Comparison of ENCODE assay signal across 22 mouse cellular contexts in genomic region chr7:84483447-84484407, GRCm38 (mm10). TPM values are rescaled to one million over a fixed set of nuclear protein-coding genes. Genes with fewer than 3 reads are reported as not detected.
A peak's percentile ranks its signal among the peaks of the same experiment; 100 is the strongest.
DNase-seq lines count a peak whose midpoint lies in the region; ATAC-seq and TF ChIP-seq lines count a peak whose summit lies in the region.
"Had no signal": no experiment of that assay in that cellular context is flagged by ENCODE, and none has a peak within 500 bp of the region (broad histone marks: within the 10 kb centered on the region; RNA-seq: fewer than 3 reads in every experiment).

No protein-coding gene starts in this region.

- no peaks in the 10 kb centered on the region for H3K9me3 ChIP-seq in embryonic facial prominence, embryonic 11.5 days (replicated peaks; ENCODE audit: control insufficient read depth, low read length)
- H3K9me3 ChIP-seq in embryonic facial prominence, embryonic 10.5 days = no peaks in the 10 kb centered on the region
- no peaks in the 10 kb centered on the region for H3K9me3 ChIP-seq in forebrain, embryonic 13.5 days (replicated peaks)
- H3K9me3 ChIP-seq: embryonic facial prominence, embryonic 12.5 days; G1E; heart, embryonic 10.5 days had no signal

- WGBS in embryonic facial prominence, embryonic 11.5 days = 81% methylated on average over 3 of the region's 3 CpGs
- WGBS in embryonic facial prominence, embryonic 10.5 days = 69% methylated on average over 3 of the region's 3 CpGs
- 79% methylated on average over 3 of the region's 3 CpGs for WGBS in kidney, adult 2 months
- WGBS in forebrain, embryonic 13.5 days = 78% methylated on average over 3 of the region's 3 CpGs

- H3K4me3 ChIP-seq in embryonic facial prominence, embryonic 11.5 days (ENCODE audit: low read depth, low read length) = no peak overlapping the region
- H3K4me3 ChIP-seq in embryonic facial prominence, embryonic 10.5 days = no peak overlapping the region
- no peak overlapping the region for H3K4me3 ChIP-seq in kidney, adult 2 months (ENCODE audit: insufficient read depth, low read depth, low read length)
- no peak overlapping the region for H3K4me3 ChIP-seq in forebrain, embryonic 13.5 days
- H3K4me3 ChIP-seq: embryonic facial prominence, embryonic 12.5 days; heart, embryonic 10.5 days had no signal

- ATAC-seq in embryonic facial prominence, embryonic 11.5 days (replicated peaks; ENCODE audit: insufficient number of reproducible peaks, low FRiP score, low TSS enrichment, low read depth) = no peak
- no peak for ATAC-seq in forebrain, embryonic 13.5 days
- ATAC-seq: CD4-positive, CD25-positive, alpha-beta regulatory T cell, adult 4 months; forebrain, embryonic 16.5 days; inflammation-experienced regulatory T-cells, adult 6 months had no signal

- no peak overlapping the region for H3K27ac ChIP-seq in embryonic facial prominence, embryonic 11.5 days (replicated peaks; ENCODE audit: low read depth, low read length)
- no peak overlapping the region for H3K27ac ChIP-seq in embryonic facial prominence, embryonic 10.5 days (replicated peaks)
- no peak overlapping the region for H3K27ac ChIP-seq in kidney, adult 2 months (ENCODE audit: insufficient read depth, low read depth, low read length)
- H3K27ac ChIP-seq in forebrain, embryonic 13.5 days = no peak overlapping the region
- H3K27ac ChIP-seq: embryonic facial prominence, embryonic 12.5 days; heart, embryonic 10.5 days had no signal

- H3K4me2 ChIP-seq in embryonic facial prominence, embryonic 11.5 days (ENCODE audit: low read depth, low read length) = no peak overlapping the region
- no peak overlapping the region for H3K4me2 ChIP-seq in forebrain, embryonic 13.5 days
- H3K4me2 ChIP-seq: embryonic facial prominence, embryonic 12.5 days had no signal

- H3K27me3 ChIP-seq in embryonic facial prominence, embryonic 11.5 days (ENCODE audit: control insufficient read depth, insufficient read depth, low read length) = no peaks in the 10 kb centered on the region
- no peaks in the 10 kb centered on the region for H3K27me3 ChIP-seq in embryonic facial prominence, embryonic 10.5 days (replicated peaks; ENCODE audit: low read depth, poor library complexity, severe bottlenecking)
- H3K27me3 ChIP-seq in kidney, adult 2 months (replicated peaks; ENCODE audit: control insufficient read depth, insufficient read depth, low read length) = no peaks in the 10 kb centered on the region
- no peaks in the 10 kb centered on the region for H3K27me3 ChIP-seq in forebrain, embryonic 13.5 days
- H3K27me3 ChIP-seq: embryonic facial prominence, embryonic 12.5 days had no signal

- DNase-seq in embryonic facial prominence, embryonic 11.5 days (ENCODE audit: low spot score) = peak; percentile 8
- no peak for DNase-seq in embryonic facial prominence, embryonic 10.5 days (ENCODE audit: low spot score)
- DNase-seq in kidney, adult 2 months = peak; percentile 7
- DNase-seq in kidney, postnatal 10 days = no peak
- DNase-seq in retina, embryonic 14.5 days (ENCODE audit: low spot score) = peak; percentile 6
- no peak for DNase-seq in retina, postnatal 1 day
- DNase-seq: adrenal gland, adult 8-10 months; adrenal gland, postnatal 36 days; B cell, adult 2 months; cerebellum, adult 2 months; cerebellum, postnatal 10 days; gastrocnemius, postnatal 10 days; heart, adult 18-20 months; heart, postnatal 10 days; heart, postnatal 4 days had no signal

- no peak for TF ChIP-seq CTCF in kidney, adult 2 months (conservative IDR thresholded peaks at IDR 0.05; ENCODE audit: insufficient read depth, insufficient read length, low read depth, low read length)

- no peak for TF ChIP-seq POLR2A in kidney, adult 2 months (IDR thresholded peaks at IDR 0.05; ENCODE audit: low read depth, low read length)

- no peak overlapping the region for H3K9ac ChIP-seq in embryonic facial prominence, embryonic 11.5 days (replicated peaks; ENCODE audit: low read length)
- H3K9ac ChIP-seq in forebrain, embryonic 13.5 days = no peak overlapping the region
- H3K9ac ChIP-seq: embryonic facial prominence, embryonic 12.5 days had no signal

- H3K36me3 ChIP-seq in embryonic facial prominence, embryonic 11.5 days (replicated peaks; ENCODE audit: control insufficient read depth, insufficient read depth, low read depth, low read length) = no peaks in the 10 kb centered on the region
- no peaks in the 10 kb centered on the region for H3K36me3 ChIP-seq in embryonic facial prominence, embryonic 10.5 days (replicated peaks)
- H3K36me3 ChIP-seq in kidney, adult 2 months (ENCODE audit: control insufficient read depth, insufficient read depth, low read length) = no peaks in the 10 kb centered on the region
- H3K36me3 ChIP-seq in forebrain, embryonic 13.5 days (ENCODE audit: poor library complexity, severe bottlenecking) = no peaks in the 10 kb centered on the region
- H3K36me3 ChIP-seq: embryonic facial prominence, embryonic 12.5 days; G1E; heart, embryonic 10.5 days had no signal

- no peaks in the 10 kb centered on the region for H3K4me1 ChIP-seq in embryonic facial prominence, embryonic 11.5 days (ENCODE audit: control insufficient read depth, insufficient read depth, low read length)
- H3K4me1 ChIP-seq in embryonic facial prominence, embryonic 10.5 days = no peaks in the 10 kb centered on the region
- no peaks in the 10 kb centered on the region for H3K4me1 ChIP-seq in kidney, adult 2 months (ENCODE audit: control insufficient read depth, insufficient read depth, low read length)
- H3K4me1 ChIP-seq in forebrain, embryonic 13.5 days = no peaks in the 10 kb centered on the region
- H3K4me1 ChIP-seq: embryonic facial prominence, embryonic 12.5 days; heart, embryonic 10.5 days had no signal

RNA-seq across cellular contexts. Expression of gene Gm2115, which starts 45.0 kb away (rescaled TPM):
- 0.04 and 0.18 TPM in 2 replicates for polyA plus RNA-seq in embryonic facial prominence, embryonic 11.5 days (2014; fragmentation: Nextera tagmentation; extraction: Ambion mirVana)
- 0.02 TPM in 1 of 2 replicates, not detected in the other for polyA plus RNA-seq in embryonic facial prominence, embryonic 10.5 days (2016; fragmentation: Nextera tagmentation; extraction: Ambion mirVana)
- polyA plus RNA-seq in kidney, adult 2 months (2012; rRNA removed) = 1.1 and 1.6 TPM in 2 replicates
- 0.37 and 0.47 TPM in 2 replicates for polyA plus RNA-seq in forebrain, embryonic 13.5 days (2015; fragmentation: Nextera tagmentation; extraction: Ambion mirVana)
- polyA plus RNA-seq: G1E; inflammation-experienced regulatory T-cells, adult 6 months had no signal

Comparison
In these comparisons a context has a peak if more than half of its experiments do, and no peak if none do; other contexts are left out.
1. DNase-seq: peak in embryonic facial prominence, embryonic 11.5 days (single experiment), kidney, adult 2 months (single experiment) and retina, embryonic 14.5 days (single experiment); none in embryonic facial prominence, embryonic 10.5 days (single experiment), kidney, postnatal 10 days (single experiment) and retina, postnatal 1 day (single experiment).